Mouse (Mus musculus): ENCODE data around the gene Ffar1.

Ffar1 gene

GRCm38 (mm10) chr7:30861464-30861863 lies at the start of gene Ffar1:
Ffar1 (minus strand) TSS chr7:30861564.
- DNase-seq (ENCODE audit: low read depth): no peak

- DNase-seq (ENCODE audit: low read depth): no peak
Observed at GRCm38 (mm10) chr7:30909773-30910172, 48.4 kb upstream of the Ffar1 start.

DNA sequence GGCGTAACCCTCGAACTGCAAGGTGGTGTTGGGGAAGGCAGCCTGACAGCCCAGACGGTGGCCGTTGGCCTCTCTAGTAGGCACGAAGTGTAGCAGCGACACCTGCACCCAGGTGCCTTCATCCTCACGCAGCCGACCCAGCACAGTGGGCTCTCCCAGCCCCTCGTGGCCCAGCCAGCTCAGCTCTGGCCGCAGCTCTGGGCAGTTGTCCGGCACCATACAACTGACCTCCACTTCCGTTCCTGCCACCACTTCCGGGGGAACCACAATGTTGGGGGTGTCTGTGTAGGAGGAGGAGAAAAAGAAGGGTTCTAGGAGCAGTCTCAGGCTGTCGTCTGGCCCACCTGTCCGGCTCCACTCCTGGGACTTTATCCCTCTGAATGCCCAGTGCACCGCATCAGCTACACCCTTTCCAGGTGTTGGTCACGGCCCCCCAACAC lies 47.6 kb upstream of the Ffar1 start:
- no peak for DNase-seq (ENCODE audit: low read depth)

GRCm38 (mm10) chr7:30908277-30908991 lies 47.1 kb upstream of the Ffar1 start:
- no peak for DNase-seq (ENCODE audit: low read depth)

DNA sequence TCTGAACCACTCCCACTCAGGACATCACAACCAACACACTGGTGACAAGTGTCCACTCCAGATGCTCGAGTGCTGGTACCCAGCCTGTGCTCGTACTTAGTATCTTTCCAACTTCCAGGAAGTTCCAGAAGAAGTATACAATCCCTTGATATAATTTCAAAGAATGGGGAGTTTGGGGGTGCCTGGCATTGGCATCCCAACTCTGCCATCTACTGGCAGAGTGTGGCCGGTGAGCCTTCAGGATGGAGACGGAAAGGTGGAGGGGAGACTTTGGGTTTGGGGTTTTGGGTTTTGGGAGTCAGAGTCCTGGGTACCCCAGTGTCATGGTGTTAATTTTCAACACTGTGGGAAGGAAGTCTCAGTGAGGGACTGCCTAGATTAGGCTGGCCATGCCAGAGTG lies 42.7 kb upstream of the Ffar1 start:
- peak; percentile 49 for DNase-seq (ENCODE audit: low read depth)

- DNase-seq (ENCODE audit: low read depth): no peak
Observed at GRCm38 (mm10) chr7:30895217-30895616, 33.9 kb upstream of the Ffar1 start.

DNA sequence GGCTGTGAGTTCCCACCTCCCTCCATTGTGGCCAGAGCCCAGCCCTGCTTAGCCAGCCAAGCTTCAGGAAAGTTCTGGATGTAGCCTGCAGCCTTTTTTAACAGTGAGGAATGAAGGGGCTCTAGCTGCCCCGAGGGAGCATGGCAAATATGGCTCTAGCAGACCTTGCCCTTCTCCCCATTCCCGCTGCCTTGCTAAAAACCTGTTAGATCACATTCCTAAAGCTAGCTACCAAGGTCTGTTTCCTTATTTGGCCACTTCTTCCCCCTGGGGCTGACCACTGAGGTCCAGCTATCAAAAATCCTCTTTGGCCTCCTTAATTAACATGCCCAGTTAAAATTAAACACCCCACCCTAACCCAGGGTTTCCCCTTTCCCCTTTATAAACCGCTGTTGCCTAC lies 31.2 kb upstream of the Ffar1 start:
- no peak for DNase-seq (ENCODE audit: low read depth)

DNA sequence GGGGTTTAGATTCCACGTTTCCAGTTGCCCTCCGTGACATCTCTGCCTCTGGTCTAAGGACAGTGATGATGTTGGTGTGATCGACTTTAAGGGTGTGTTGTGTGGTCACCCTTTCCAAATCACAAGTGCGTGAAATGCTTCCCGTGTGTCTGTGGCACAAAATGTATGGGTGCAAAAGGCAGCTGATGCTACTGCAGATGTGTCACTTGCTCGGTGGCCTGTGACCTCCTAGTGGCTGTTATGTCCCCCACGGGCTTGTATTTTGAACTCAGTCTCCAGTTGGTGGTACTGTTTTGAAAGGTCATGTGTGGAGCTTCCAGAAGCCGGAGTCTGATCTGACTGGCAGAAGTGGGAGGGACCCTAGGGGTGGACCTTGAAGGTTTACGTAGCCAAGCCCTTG lies 30.4 kb upstream of the Ffar1 start:
- no peak for DNase-seq (ENCODE audit: low read depth)

- no peak for DNase-seq (ENCODE audit: low read depth)
Observed at GRCm38 (mm10) chr7:30890681-30891080, 29.3 kb upstream of the Ffar1 start.

GRCm38 (mm10) chr7:30888786-30889185 lies 27.4 kb upstream of the Ffar1 start:
- DNase-seq (ENCODE audit: low read depth): no peak

DNA sequence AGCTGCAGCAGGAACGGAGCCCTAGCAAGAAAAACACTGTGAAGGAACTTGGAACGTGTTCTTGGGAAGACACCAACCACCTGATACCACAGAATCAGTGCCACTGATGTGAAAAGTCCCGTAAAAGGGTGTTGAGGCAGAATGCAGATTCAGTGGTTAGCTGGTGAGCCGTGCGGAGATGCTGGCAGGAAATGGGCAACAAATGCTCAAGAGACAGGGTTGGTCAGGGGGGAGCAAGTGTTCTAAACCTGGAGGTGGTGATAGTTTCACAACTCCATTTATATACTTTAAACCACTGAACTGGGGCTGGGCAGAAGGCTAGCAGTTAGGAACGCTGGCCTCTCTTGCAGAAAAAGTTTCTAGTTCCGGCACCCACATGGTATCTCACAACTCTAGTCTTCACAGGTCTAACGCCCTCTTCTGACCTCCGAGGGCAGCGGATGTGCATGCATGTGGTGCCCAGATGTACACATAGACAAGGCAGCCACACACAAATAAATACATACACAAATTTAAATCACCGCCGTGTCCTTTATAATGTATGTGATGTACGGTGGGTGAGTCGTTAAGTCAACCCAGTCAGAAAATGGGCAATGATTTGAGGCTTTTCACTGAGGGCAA lies 26.3 kb upstream of the Ffar1 start:
- DNase-seq (ENCODE audit: low read depth): no peak

DNA sequence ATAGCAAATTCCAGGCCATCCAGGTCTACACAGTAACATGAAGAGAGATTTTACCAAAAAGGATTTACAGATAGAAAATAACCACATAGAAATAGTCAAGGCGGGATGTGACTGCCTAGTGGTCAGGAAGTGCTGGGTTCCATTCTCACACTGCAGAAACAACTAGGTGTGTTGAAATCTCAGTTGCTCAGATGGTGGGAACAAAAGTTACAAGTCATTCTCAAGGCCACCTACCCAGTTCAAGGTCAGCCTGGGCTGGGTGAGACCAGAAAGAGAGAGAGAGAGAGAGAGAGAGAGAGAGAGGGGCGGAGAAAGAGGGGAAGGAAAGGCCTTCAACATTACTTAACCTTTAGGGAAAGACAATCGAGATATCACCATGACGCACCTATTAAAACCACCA lies 25.5 kb upstream of the Ffar1 start:
- DNase-seq (ENCODE audit: low read depth): no peak

DNA sequence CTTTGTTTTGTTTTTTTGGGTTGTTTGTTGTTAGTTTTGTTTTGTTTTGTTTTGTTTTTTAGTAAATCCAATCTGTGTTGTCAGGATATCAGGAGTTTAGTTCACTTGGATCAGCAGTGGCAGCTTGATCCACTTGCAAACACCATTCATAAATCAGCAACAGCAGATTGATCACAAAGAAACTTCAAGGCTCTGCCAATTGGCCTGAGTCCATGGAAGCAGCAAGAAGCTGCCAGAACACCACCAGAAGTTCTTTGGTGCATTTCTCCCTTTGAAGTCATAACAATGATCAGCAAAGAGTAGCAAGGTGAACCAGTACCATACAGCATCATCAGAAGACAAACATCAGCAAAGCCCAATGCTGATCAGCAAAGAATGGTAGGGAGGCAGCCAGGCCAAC lies 22.7 kb upstream of the Ffar1 start:
- DNase-seq (ENCODE audit: low read depth): no peak

- DNase-seq (ENCODE audit: low read depth): no peak
Observed at GRCm38 (mm10) chr7:30881367-30881766, 20.0 kb upstream of the Ffar1 start.

GRCm38 (mm10) chr7:30880176-30880575 lies 18.8 kb upstream of the Ffar1 start, which contains the start of gene Cd22:
Cd22 (minus strand) TSS chr7:30880342.
- no peak for DNase-seq (ENCODE audit: low read depth)

GRCm38 (mm10) chr7:30878950-30879349 lies 17.6 kb upstream of the Ffar1 start:
- no peak for DNase-seq (ENCODE audit: low read depth)

DNA sequence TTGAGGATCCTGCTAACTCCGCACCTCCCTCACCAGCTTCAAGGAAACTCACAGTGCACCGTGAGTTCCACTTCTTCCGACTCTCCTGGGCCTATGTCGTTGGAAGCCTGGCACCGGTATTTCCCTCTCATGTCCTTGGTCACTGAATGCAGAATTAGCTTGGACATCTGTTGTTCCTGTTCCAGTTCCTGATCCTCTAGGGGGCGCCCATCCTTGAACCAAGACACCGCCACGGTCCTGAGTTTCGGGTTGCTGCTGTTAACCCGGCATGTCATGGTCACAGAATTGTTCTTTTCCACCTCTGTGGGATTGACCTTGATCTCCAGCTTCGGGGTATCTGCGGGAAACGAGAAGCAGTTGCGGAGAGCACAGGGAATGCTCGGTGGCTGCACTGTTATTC lies 11.7 kb upstream of the Ffar1 start:
- DNase-seq (ENCODE audit: low read depth): peak; percentile 66

- no peak for DNase-seq (ENCODE audit: low read depth)
Observed at GRCm38 (mm10) chr7:30863386-30863785, 2.0 kb upstream of the Ffar1 start.

GRCm38 (mm10) chr7:30859635-30860402 lies 1.5 kb downstream of the Ffar1 start:
- peak; percentile 71 for DNase-seq (ENCODE audit: low read depth)

DNA sequence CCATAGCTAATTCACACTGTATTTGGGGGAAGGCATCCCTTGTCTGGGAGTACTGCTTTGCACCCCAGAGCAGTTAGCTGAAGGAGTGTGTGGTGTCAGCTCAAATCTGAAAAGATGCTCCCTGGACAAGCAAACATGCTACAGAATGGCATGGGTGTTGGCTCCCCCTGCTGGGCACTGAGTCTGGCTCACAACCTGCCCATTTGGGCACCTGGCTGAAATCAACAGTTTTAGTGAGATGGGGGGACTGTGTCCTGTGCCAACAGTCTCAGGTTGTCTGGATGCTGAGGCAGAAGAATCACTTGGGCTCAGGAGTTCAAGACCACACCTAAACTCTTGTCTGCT lies 2.1 kb downstream of the Ffar1 start:
- peak; percentile 81 for DNase-seq (ENCODE audit: low read depth)

GRCm38 (mm10) chr7:30857746-30858145 lies 3.6 kb downstream of the Ffar1 start:
- DNase-seq (ENCODE audit: low read depth): no peak

DNA sequence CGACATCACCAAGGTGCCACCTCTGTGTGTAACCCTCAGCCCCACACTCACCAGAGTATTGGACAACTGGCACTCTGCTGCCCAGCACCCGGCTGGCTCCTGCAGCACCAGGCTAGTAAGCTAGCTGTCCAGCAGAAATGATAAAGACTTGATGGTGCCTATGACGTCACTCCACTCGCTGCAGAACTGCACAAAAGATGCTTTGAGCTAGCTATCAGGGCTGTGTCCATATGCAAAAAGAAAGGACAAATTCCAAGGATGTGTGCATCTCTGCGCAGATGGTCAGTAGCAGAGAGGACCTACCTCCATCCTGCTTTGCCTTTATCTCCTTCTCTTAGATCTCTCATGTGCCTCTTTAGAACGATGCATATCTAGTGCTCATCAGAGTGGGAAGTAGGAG lies 5.3 kb downstream of the Ffar1 start, which contains the start of gene Ffar3:
Gene Ffar3 (minus strand): TSS at position 101 of the 400 bp plus-strand sequence.
- no peak for DNase-seq (ENCODE audit: low read depth)

GRCm38 (mm10) chr7:30851421-30851820 lies 9.9 kb downstream of the Ffar1 start:
- DNase-seq (ENCODE audit: low read depth): no peak
